Mouse (Mus musculus): Measurements from ENCODE around the gene Cttn. TPM values are rescaled to one million over a fixed set of nuclear protein-coding genes. Genes with fewer than 3 reads are reported as not detected.

The Cttn gene
- polyA plus RNA-seq, 1 experiment from 2014 or later, result 217 TPM

- Histone ChIP-seq H3K27me3 (ENCODE audit: low read depth, poor library complexity, severe bottlenecking) (no peaks in the 10 kb centered on the region), H3K9me3 (replicated peaks) (no peaks in the 10 kb centered on the region), H3K4me1 (no peaks in the 10 kb centered on the region), H3K4me3 (no peak overlapping the region), H3K27ac (replicated peaks) (no peak overlapping the region), H3K36me3 (peaks cover 99% of the 10 kb centered on the region)
- no peak for DNase-seq (ENCODE audit: low spot score)
- WGBS, result 96% methylated on average over 11 of the region's 11 CpGs
Measured at GRCm38 (mm10) chr7:144441466-144441865, 29.3 kb downstream of the Cttn start.

- no peaks in the 10 kb centered on the region for H3K27me3 ChIP-seq (ENCODE audit: low read depth, poor library complexity, severe bottlenecking)
- peaks cover 84% of the 10 kb centered on the region for H3K36me3 ChIP-seq
- no peaks in the 10 kb centered on the region for H3K4me1 ChIP-seq
- DNase-seq (ENCODE audit: low spot score), result no peak
- 97% methylated on average over 7 of the region's 7 CpGs for WGBS
- H3K4me3 ChIP-seq, result no peak overlapping the region
- H3K9me3 ChIP-seq (replicated peaks), result no peaks in the 10 kb centered on the region
- no peak overlapping the region for H3K27ac ChIP-seq (replicated peaks)
Measured at GRCm38 (mm10) chr7:144438811-144439210, 32.0 kb downstream of the Cttn start.

GRCm38 (mm10) chr7:144432920-144433319, 37.9 kb downstream of the Cttn start:
- no peaks in the 10 kb centered on the region for H3K9me3 ChIP-seq (replicated peaks)
- peaks cover 26% of the 10 kb centered on the region for H3K36me3 ChIP-seq
- no peaks in the 10 kb centered on the region for H3K4me1 ChIP-seq
- no peak for DNase-seq (ENCODE audit: low spot score)
- no peaks in the 10 kb centered on the region for H3K27me3 ChIP-seq (ENCODE audit: low read depth, poor library complexity, severe bottlenecking)
- no peak overlapping the region for H3K4me3 ChIP-seq
- WGBS, result 90% methylated on average over 2 of the region's 2 CpGs
- H3K27ac ChIP-seq (replicated peaks), result no peak overlapping the region

- Histone ChIP-seq H3K4me1 (0 out of 2 replicates have a peak, but pooled peaks cover 6% of the 10 kb centered on the region), H3K27ac (replicated peaks) (no peak overlapping the region), H3K36me3 (no peaks in the 10 kb centered on the region), H3K27me3 (ENCODE audit: low read depth, poor library complexity, severe bottlenecking) (no peaks in the 10 kb centered on the region), H3K4me3 (no peak overlapping the region), H3K9me3 (replicated peaks) (no peaks in the 10 kb centered on the region)
- no peak for DNase-seq (ENCODE audit: low spot score)
- 80% methylated on average over 3 of the region's 3 CpGs for WGBS
Measured at GRCm38 (mm10) chr7:144427460-144427859, 43.3 kb downstream of the Cttn start.

GRCm38 (mm10) chr7:144426594-144426993, 44.2 kb downstream of the Cttn start:
- no peak overlapping the region for H3K4me3 ChIP-seq
- WGBS, result 83% methylated on average over 3 of the region's 3 CpGs
- no peaks in the 10 kb centered on the region for H3K36me3 ChIP-seq
- H3K27me3 ChIP-seq (ENCODE audit: low read depth, poor library complexity, severe bottlenecking), result no peaks in the 10 kb centered on the region
- peaks cover 12% of the 10 kb centered on the region for H3K4me1 ChIP-seq
- H3K27ac ChIP-seq (replicated peaks), result no peak overlapping the region
- no peak for DNase-seq (ENCODE audit: low spot score)
- H3K9me3 ChIP-seq (replicated peaks), result no peaks in the 10 kb centered on the region

GRCm38 (mm10) chr7:144425953-144426352, 44.9 kb downstream of the Cttn start:
- 13% methylated on average over 8 of the region's 8 CpGs for WGBS
- Histone ChIP-seq H3K4me1 (peaks cover 18% of the 10 kb centered on the region), H3K27me3 (ENCODE audit: low read depth, poor library complexity, severe bottlenecking) (no peaks in the 10 kb centered on the region), H3K4me3 (no peak overlapping the region), H3K27ac (replicated peaks) (no peak overlapping the region), H3K9me3 (replicated peaks) (no peaks in the 10 kb centered on the region), H3K36me3 (no peaks in the 10 kb centered on the region)
- DNase-seq (ENCODE audit: low spot score), result peak; percentile 58

GRCm38 (mm10) chr7:144421478-144421877, 49.3 kb downstream of the Cttn start:
- Histone ChIP-seq H3K27ac (replicated peaks) (peak overlapping the region; percentile 55; the same call in 1 of the 2 replicates), H3K4me3 (no peak overlapping the region), H3K9me3 (replicated peaks) (no peaks in the 10 kb centered on the region), H3K36me3 (no peaks in the 10 kb centered on the region), H3K4me1 (peaks cover 50% of the 10 kb centered on the region), H3K27me3 (ENCODE audit: low read depth, poor library complexity, severe bottlenecking) (peaks cover 4% of the 10 kb centered on the region; the same call in 1 of the 2 replicates)
- 70% methylated on average over 6 of the region's 6 CpGs for WGBS
- no peak for DNase-seq (ENCODE audit: low spot score)

- peaks cover 4% of the 10 kb centered on the region; the same call in 1 of the 2 replicates for H3K27me3 ChIP-seq (ENCODE audit: low read depth, poor library complexity, severe bottlenecking)
- WGBS, result 23% methylated on average over 16 of the region's 16 CpGs
- peaks cover 55% of the 10 kb centered on the region for H3K4me1 ChIP-seq
- H3K9me3 ChIP-seq (replicated peaks), result no peaks in the 10 kb centered on the region
- DNase-seq (ENCODE audit: low spot score), result no peak
- no peak overlapping the region for H3K4me3 ChIP-seq
- H3K27ac ChIP-seq (replicated peaks), result peak overlapping the region; percentile 10; the same call in 1 of the 2 replicates
- no peaks in the 10 kb centered on the region for H3K36me3 ChIP-seq
Measured at GRCm38 (mm10) chr7:144420552-144420951, 50.3 kb downstream of the Cttn start.

GRCm38 (mm10) chr7:144417644-144418343, 53.0 kb downstream of the Cttn start:
- 65% methylated on average over 16 of the region's 16 CpGs for WGBS
- Histone ChIP-seq H3K4me3 (no peak overlapping the region), H3K9me3 (replicated peaks) (no peaks in the 10 kb centered on the region), H3K27ac (replicated peaks) (peak overlapping the region; percentile 69), H3K27me3 (ENCODE audit: low read depth, poor library complexity, severe bottlenecking) (peaks cover 4% of the 10 kb centered on the region; the same call in 1 of the 2 replicates), H3K4me1 (peaks cover 49% of the 10 kb centered on the region), H3K36me3 (no peaks in the 10 kb centered on the region)
- DNase-seq (ENCODE audit: low spot score), result peak; percentile 50

GRCm38 (mm10) chr7:144417234-144417633, 53.6 kb downstream of the Cttn start:
- H3K4me3 ChIP-seq, result no peak overlapping the region
- peaks cover 52% of the 10 kb centered on the region for H3K4me1 ChIP-seq
- H3K27me3 ChIP-seq (ENCODE audit: low read depth, poor library complexity, severe bottlenecking), result peaks cover 4% of the 10 kb centered on the region; the same call in 1 of the 2 replicates
- no peaks in the 10 kb centered on the region for H3K9me3 ChIP-seq (replicated peaks)
- 0 out of 2 replicates have a peak overlapping the region, but pooled peaks have one; percentile 69 for H3K27ac ChIP-seq (replicated peaks)
- no peak for DNase-seq (ENCODE audit: low spot score)
- 80% methylated on average over 2 of the region's 2 CpGs for WGBS
- no peaks in the 10 kb centered on the region for H3K36me3 ChIP-seq

GRCm38 (mm10) chr7:144415795-144416194, 55.0 kb downstream of the Cttn start:
- DNase-seq (ENCODE audit: low spot score), result no peak
- Histone ChIP-seq H3K27ac (replicated peaks) (no peak overlapping the region), H3K36me3 (peaks cover 13% of the 10 kb centered on the region), H3K4me3 (no peak overlapping the region), H3K27me3 (ENCODE audit: low read depth, poor library complexity, severe bottlenecking) (peaks cover 4% of the 10 kb centered on the region; the same call in 1 of the 2 replicates), H3K4me1 (peaks cover 42% of the 10 kb centered on the region), H3K9me3 (replicated peaks) (no peaks in the 10 kb centered on the region)
- WGBS, result 72% methylated on average over 4 of the region's 4 CpGs

GRCm38 (mm10) chr7:144414632-144415031, 56.2 kb downstream of the Cttn start:
- WGBS, result 76% methylated on average over 5 of the region's 5 CpGs
- Histone ChIP-seq H3K4me3 (no peak overlapping the region), H3K4me1 (peaks cover 36% of the 10 kb centered on the region), H3K27me3 (ENCODE audit: low read depth, poor library complexity, severe bottlenecking) (no peaks in the 10 kb centered on the region), H3K27ac (replicated peaks) (no peak overlapping the region), H3K36me3 (peaks cover 25% of the 10 kb centered on the region), H3K9me3 (replicated peaks) (no peaks in the 10 kb centered on the region)
- no peak for DNase-seq (ENCODE audit: low spot score)

Measured in midbrain, embryonic 10.5 days (tissue).